Mouse (Mus musculus): ENCODE measurements at regions not wholly inside any gene's neighbourhood (a gene's known extent, or its start where the extent isn't known, plus 50 kb on each side); places are given as distances from the start of the nearest gene placed in this dataset.

- TF ChIP-seq MAFK (IDR thresholded peaks at IDR 0.05; ENCODE audit: insufficient read depth, low read depth, low read length), result no peak
- TF ChIP-seq HCFC1 (IDR thresholded peaks at IDR 0.05; ENCODE audit: borderline replicate concordance, insufficient read depth, low read length), result no peak
- no peak for TF ChIP-seq CHD2 (IDR thresholded peaks at IDR 0.05; ENCODE audit: low read depth, low read length)
- TF ChIP-seq ZC3H11A (IDR thresholded peaks at IDR 0.05; ENCODE audit: borderline replicate concordance, low read depth, low read length), result no peak
These were observed 98.5 kb upstream of the Maf start for GRCm38 (mm10) chr8:115806139-115806538.

All from ES-E14 (cell line).